ENCODE assay signal across 8 mouse cellular contexts in the genomic region with DNA sequence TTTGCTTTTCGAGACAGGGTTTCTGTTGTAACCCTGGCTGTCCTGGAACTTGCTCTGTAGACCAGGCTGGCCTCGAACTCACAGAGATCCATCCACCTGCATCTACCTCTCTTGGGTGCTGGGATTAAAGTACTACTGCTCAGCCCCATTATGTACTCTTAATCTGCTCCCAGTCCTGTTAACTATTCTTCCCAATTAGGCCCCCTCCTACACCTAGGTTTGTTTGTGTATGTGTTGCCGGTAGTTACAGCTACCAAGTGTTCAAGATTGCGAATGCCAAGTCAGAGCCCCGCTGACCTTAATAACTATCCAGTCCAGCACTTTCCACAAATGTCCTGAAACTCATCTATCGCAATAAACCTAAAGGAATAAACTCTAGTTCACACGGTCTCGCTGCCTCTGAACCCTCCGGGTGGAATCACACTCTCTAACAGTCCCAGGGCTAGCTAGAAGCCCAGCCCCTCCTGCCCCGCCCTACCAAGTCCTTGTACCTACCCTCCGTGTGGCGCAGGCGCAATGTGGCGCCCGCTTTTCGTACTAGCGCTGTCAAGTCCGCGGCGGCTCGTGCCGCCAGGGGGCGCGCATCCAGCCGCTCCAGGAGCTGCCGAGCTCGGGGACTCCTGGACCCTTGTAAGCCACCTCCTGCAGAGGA. TPM values are rescaled to one million over a fixed set of nuclear protein-coding genes. Genes with fewer than 3 reads are reported as not detected.
DNase-seq lines count a peak whose midpoint lies in the region; ATAC-seq and TF ChIP-seq lines count a peak whose summit lies in the region.

No protein-coding gene starts in this region.

- peak; percentile 41 for DNase-seq in Patski (ENCODE audit: low read depth, low spot score)
- DNase-seq in cerebellum, postnatal 14 days = peak; percentile 91 to 92
- DNase-seq in frontal cortex, postnatal 14 days (ENCODE audit: low spot score in 2 of 2) = peak; percentile 66 to 73
- DNase-seq in layer of hippocampus, postnatal 25 days (ENCODE audit: extremely low spot score in 1 of 2, low spot score in 1 of 2) = peak; percentile 74 to 79
- DNase-seq in lung, postnatal 14 days = peak; percentile 93
- DNase-seq in ovary, postnatal 36 days (ENCODE audit: low spot score) = peak; percentile 89
- peak; percentile 91 for DNase-seq in thymus, postnatal 14 days

- H3K4me3 ChIP-seq in hindbrain, embryonic 13.5 days = peak overlapping the region; percentile 28

- H3K36me3 ChIP-seq in hindbrain, embryonic 13.5 days = no peaks in the 10 kb centered on the region

- H3K27me3 ChIP-seq in Patski = peaks cover 20% of the 10 kb centered on the region
- H3K27me3 ChIP-seq in hindbrain, embryonic 13.5 days = 0 out of 2 replicates have a peak, but pooled peaks cover 3% of the 10 kb centered on the region

- CTCF ChIA-PET in Patski (lab: Charles Lee) = interaction anchor here (0.9 to 1.0 kb wide), 2 partner anchors 14 to 211 kb away, joined by 3 read pairs; no protein-coding TSS in a partner anchor

- POLR2A ChIA-PET in Patski (lab: Charles Lee) = no interaction called here

- no peak for TF ChIP-seq CTCF in Patski (IDR thresholded peaks at IDR 0.05)

- H3K4me1 ChIP-seq in hindbrain, embryonic 13.5 days (replicated peaks) = no peaks in the 10 kb centered on the region

- H3K9ac ChIP-seq in hindbrain, embryonic 13.5 days = 0 out of 2 replicates have a peak overlapping the region, but pooled peaks have one; percentile 39

- no peak overlapping the region for H3K27ac ChIP-seq in hindbrain, embryonic 13.5 days

- in situ Hi-C loops in Patski (cut with MboI; ENCODE audit: low pct_unique_long_range_greater_than_20kb) = no loop called here

- WGBS in hindbrain, embryonic 13.5 days = 17% methylated on average over 27 of the region's 27 CpGs

- ATAC-seq in Patski = peak; percentile 92
- peak; percentile 86 for ATAC-seq in hindbrain, embryonic 13.5 days (ENCODE audit: low FRiP score)

- H3K9me3 ChIP-seq in hindbrain, embryonic 13.5 days = no peaks in the 10 kb centered on the region

- peak overlapping the region; percentile 48 for H3K4me2 ChIP-seq in hindbrain, embryonic 13.5 days

RNA-seq across cellular contexts. Expression of a gene that starts 1.5 kb away (rescaled TPM):
- 0.06 TPM for polyA plus RNA-seq in Patski (2021)
- 0.09 TPM in 1 of 2 replicates, not detected in the other for polyA plus RNA-seq in hindbrain, embryonic 13.5 days (2015; fragmentation: Nextera tagmentation; extraction: Ambion mirVana)
- under 1 TPM; 0.17 to 0.77 TPM for total RNA-seq in layer of hippocampus, postnatal 25 days (2021)

RNA-seq across cellular contexts. Expression of a gene that starts 8.3 kb away (rescaled TPM):
- polyA plus RNA-seq in Patski (2021) = 124 TPM
- polyA plus RNA-seq in hindbrain, embryonic 13.5 days (2015; fragmentation: Nextera tagmentation; extraction: Ambion mirVana) = 23.8 and 25.1 TPM in 2 replicates
- total RNA-seq in layer of hippocampus, postnatal 25 days (2021) = 1 to 10 TPM; 5.0 to 6.2 TPM

RNA-seq across cellular contexts. Expression of a gene that starts 17.4 kb away (rescaled TPM):
- 36.4 TPM for polyA plus RNA-seq in Patski (2021)
- polyA plus RNA-seq in hindbrain, embryonic 13.5 days (2015; fragmentation: Nextera tagmentation; extraction: Ambion mirVana) = 43.0 and 46.3 TPM in 2 replicates
- total RNA-seq in layer of hippocampus, postnatal 25 days (2021) = 10 to 100 TPM; 35.7 to 36.5 TPM

RNA-seq across cellular contexts. Expression of a gene that starts 22.5 kb away (rescaled TPM):
- polyA plus RNA-seq in Patski (2021) = 0.05 TPM
- polyA plus RNA-seq in hindbrain, embryonic 13.5 days (2015; fragmentation: Nextera tagmentation; extraction: Ambion mirVana) = 1.4 and 1.8 TPM in 2 replicates
- under 1 TPM; 0.57 to 0.82 TPM for total RNA-seq in layer of hippocampus, postnatal 25 days (2021)

RNA-seq across cellular contexts. Expression of a gene that starts 34.6 kb away (rescaled TPM):
- 53.9 TPM for polyA plus RNA-seq in Patski (2021)
- 32.2 and 32.4 TPM in 2 replicates for polyA plus RNA-seq in hindbrain, embryonic 13.5 days (2015; fragmentation: Nextera tagmentation; extraction: Ambion mirVana)
- 10 to 100 TPM; 51.1 to 55.2 TPM for total RNA-seq in layer of hippocampus, postnatal 25 days (2021)

Comparison
In these comparisons a context has a peak if more than half of its experiments do, and no peak if none do; other contexts are left out.
1. DNase-seq: peak in every context shown above with its lines; median percentile 93 in lung, postnatal 14 days; 92 in cerebellum, postnatal 14 days; 91 in thymus, postnatal 14 days; 89 in ovary, postnatal 36 days; 76 in layer of hippocampus, postnatal 25 days; 70 in frontal cortex, postnatal 14 days; 41 in Patski.